Mouse (Mus musculus) ES-Bruce4 (cell line): Measurements from ENCODE around the gene Asic2.

Experiments used
- CTCF ChIP-seq: IDR thresholded peaks from one replicate; pipeline ENCODE4 v1.8.1; 2011; ENCODE audit warnings: low read depth, low read length
- EP300 ChIP-seq: IDR thresholded peaks from 2 replicates; pipeline ENCODE4 v1.6.1; 2011; ENCODE audit warnings: low read depth, low read length; ENCODE audit not compliant: insufficient read depth
- POLR2A ChIP-seq: IDR thresholded peaks from one replicate; pipeline ENCODE4 v1.8.1; 2011; ENCODE audit warnings: low read length; ENCODE audit not compliant: insufficient read depth

- no peak for TF ChIP-seq CTCF
- no peak for TF ChIP-seq POLR2A
- no peak for TF ChIP-seq EP300
These were observed 2.3 kb downstream of the Asic2 start for GRCm38 (mm10) chr11:81965653-81966625.
